Mouse (Mus musculus): ENCODE measurements around the gene Rcan2. TPM values are rescaled to one million over a fixed set of nuclear protein-coding genes. Genes with fewer than 3 reads are reported as not detected.

Gene Rcan2
- polyA plus RNA-seq, 1 experiment from 2014 or later = 37.6 TPM

- no peak overlapping the region for H3K4me2 ChIP-seq (replicated peaks; ENCODE audit: low read depth, low read length)
- 70% methylated on average over 7 of the region's 7 CpGs for whole genome bisulfite sequencing
- ATAC-seq (ENCODE audit: low FRiP score) (no peak), DNase-seq (ENCODE audit: low spot score) (no peak)
- H3K36me3 ChIP-seq (ENCODE audit: control insufficient read depth, insufficient read depth, low read length) = no peaks in the 10 kb centered on the region
- no peaks in the 10 kb centered on the region for H3K9me3 ChIP-seq (ENCODE audit: control insufficient read depth, low read length)
- H3K4me3 ChIP-seq (ENCODE audit: low read depth, low read length) = no peak overlapping the region
- no peaks in the 10 kb centered on the region for H3K4me1 ChIP-seq (replicated peaks; ENCODE audit: control insufficient read depth, insufficient read depth, low read length)
- no peak overlapping the region for H3K9ac ChIP-seq (ENCODE audit: low read depth, low read length)
- H3K27me3 ChIP-seq (ENCODE audit: control insufficient read depth, insufficient read depth, low read length) = no peaks in the 10 kb centered on the region
- no peak overlapping the region for H3K27ac ChIP-seq (ENCODE audit: low read depth, low read length)
These were observed 85.1 kb downstream of the Rcan2 start for GRCm38 (mm10) chr17:43886262-43886661.

DNA sequence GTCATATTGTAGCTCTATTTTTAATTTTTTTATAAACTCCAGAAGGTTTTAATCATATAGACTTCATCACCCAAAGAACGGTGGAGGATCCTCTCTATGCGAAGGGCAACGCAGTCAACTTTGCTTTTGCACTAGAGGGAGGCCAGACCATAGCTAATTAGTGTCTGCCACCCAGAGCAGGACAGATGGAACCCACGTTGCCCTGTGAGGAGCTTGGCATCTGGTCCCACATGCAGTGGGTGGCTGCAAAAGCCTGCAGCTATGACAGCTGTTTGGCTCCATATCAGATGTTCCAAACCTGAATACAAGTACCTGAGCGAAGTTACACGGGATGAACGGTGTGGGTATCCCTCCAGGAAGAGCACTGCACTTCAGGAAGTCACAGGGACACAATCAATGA lies 86.8 kb downstream of the Rcan2 start:
- H3K36me3 ChIP-seq (ENCODE audit: control insufficient read depth, insufficient read depth, low read length) = no peaks in the 10 kb centered on the region
- no peak overlapping the region for H3K9ac ChIP-seq (ENCODE audit: low read depth, low read length)
- 83% methylated on average over 7 of the region's 7 CpGs for WGBS
- ATAC-seq (ENCODE audit: low FRiP score) = no peak
- no peak overlapping the region for H3K27ac ChIP-seq (ENCODE audit: low read depth, low read length)
- H3K9me3 ChIP-seq (ENCODE audit: control insufficient read depth, low read length) = no peaks in the 10 kb centered on the region
- H3K4me1 ChIP-seq (replicated peaks; ENCODE audit: control insufficient read depth, insufficient read depth, low read length) = no peaks in the 10 kb centered on the region
- DNase-seq (ENCODE audit: low spot score) = no peak
- H3K4me3 ChIP-seq (ENCODE audit: low read depth, low read length) = no peak overlapping the region
- H3K4me2 ChIP-seq (replicated peaks; ENCODE audit: low read depth, low read length) = no peak overlapping the region
- H3K27me3 ChIP-seq (ENCODE audit: control insufficient read depth, insufficient read depth, low read length) = no peaks in the 10 kb centered on the region

DNA sequence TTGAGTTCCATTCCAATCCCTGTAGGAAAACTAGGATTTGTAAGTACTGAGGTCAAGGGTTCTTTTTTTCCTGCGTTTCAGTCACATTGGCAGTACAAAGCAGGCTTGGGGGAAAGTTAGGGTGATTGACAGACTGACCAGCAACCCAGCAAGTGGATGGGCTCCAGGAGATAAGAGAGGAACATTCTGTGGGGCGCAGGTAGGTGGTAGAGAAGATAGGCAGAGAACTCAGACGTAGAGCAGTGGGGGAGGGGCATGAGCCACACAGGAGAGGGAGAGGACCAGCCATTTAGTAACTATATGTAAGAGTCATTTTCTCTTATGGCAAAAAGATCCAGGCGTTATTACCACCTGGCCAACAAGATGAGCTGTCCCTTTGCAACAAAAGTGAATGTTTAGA lies 96.2 kb downstream of the Rcan2 start:
- H3K36me3 ChIP-seq (ENCODE audit: control insufficient read depth, insufficient read depth, low read length) = no peaks in the 10 kb centered on the region
- DNase-seq (ENCODE audit: low spot score) (no peak), ATAC-seq (ENCODE audit: low FRiP score) (no peak)
- H3K4me3 ChIP-seq (ENCODE audit: low read depth, low read length) = no peak overlapping the region
- no peak overlapping the region for H3K27ac ChIP-seq (ENCODE audit: low read depth, low read length)
- no peaks in the 10 kb centered on the region for H3K9me3 ChIP-seq (ENCODE audit: control insufficient read depth, low read length)
- no peak overlapping the region for H3K9ac ChIP-seq (ENCODE audit: low read depth, low read length)
- no peaks in the 10 kb centered on the region for H3K27me3 ChIP-seq (ENCODE audit: control insufficient read depth, insufficient read depth, low read length)
- no peaks in the 10 kb centered on the region for H3K4me1 ChIP-seq (replicated peaks; ENCODE audit: control insufficient read depth, insufficient read depth, low read length)
- 75% methylated on average over 4 of the region's 4 CpGs for WGBS
- H3K4me2 ChIP-seq (replicated peaks; ENCODE audit: low read depth, low read length) = no peak overlapping the region

DNA sequence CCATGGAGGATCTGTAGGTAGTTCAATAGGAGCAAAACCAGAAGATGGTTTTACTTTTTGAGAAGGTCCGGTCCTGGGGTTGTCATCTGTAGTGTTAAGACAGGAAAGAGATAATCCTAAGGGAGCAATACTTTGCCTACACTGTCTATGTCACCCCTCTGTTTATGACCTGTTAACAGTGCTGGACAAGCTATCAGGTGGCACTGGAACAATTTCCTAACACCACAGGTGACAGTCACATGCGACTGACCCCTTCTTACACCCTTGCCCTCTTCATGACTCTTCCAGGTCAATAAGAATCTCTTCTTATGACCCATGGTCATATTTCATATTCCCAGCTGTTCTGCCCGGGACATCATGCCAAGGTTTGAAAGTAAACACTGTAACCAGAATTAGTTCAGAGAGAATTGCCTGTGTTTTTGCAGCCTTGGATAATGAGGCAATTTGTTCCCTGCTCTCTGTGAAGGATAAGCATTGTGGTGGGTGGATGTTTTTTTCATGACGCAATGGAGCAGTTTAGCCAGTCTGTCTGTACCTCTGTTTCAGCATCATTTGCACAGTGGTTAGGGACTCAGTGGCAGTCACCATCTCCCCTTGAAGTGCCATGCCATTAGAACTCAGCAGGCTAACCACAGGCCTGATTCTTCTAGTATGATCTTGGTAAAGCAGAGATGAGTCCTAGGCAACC lies 98.4 kb downstream of the Rcan2 start:
- DNase-seq (ENCODE audit: low spot score) (no peak), ATAC-seq (ENCODE audit: low FRiP score) (no peak)
- Histone ChIP-seq H3K9ac (ENCODE audit: low read depth, low read length) (no peak overlapping the region), H3K36me3 (ENCODE audit: control insufficient read depth, insufficient read depth, low read length) (no peaks in the 10 kb centered on the region), H3K27ac (ENCODE audit: low read depth, low read length) (no peak overlapping the region), H3K27me3 (ENCODE audit: control insufficient read depth, insufficient read depth, low read length) (no peaks in the 10 kb centered on the region), H3K4me3 (ENCODE audit: low read depth, low read length) (no peak overlapping the region), H3K4me2 (replicated peaks; ENCODE audit: low read depth, low read length) (no peak overlapping the region), H3K4me1 (replicated peaks; ENCODE audit: control insufficient read depth, insufficient read depth, low read length) (no peaks in the 10 kb centered on the region), H3K9me3 (ENCODE audit: control insufficient read depth, low read length) (no peaks in the 10 kb centered on the region)
- 91% methylated on average over 4 of the region's 4 CpGs for WGBS

GRCm38 (mm10) chr17:43900133-43900532 lies 99.0 kb downstream of the Rcan2 start:
- H3K4me3 ChIP-seq (ENCODE audit: low read depth, low read length) = no peak overlapping the region
- WGBS = 88% methylated on average over 1 of the region's 1 CpGs
- ATAC-seq (ENCODE audit: low FRiP score) (no peak), DNase-seq (ENCODE audit: low spot score) (no peak)
- no peaks in the 10 kb centered on the region for H3K4me1 ChIP-seq (replicated peaks; ENCODE audit: control insufficient read depth, insufficient read depth, low read length)
- H3K9ac ChIP-seq (ENCODE audit: low read depth, low read length) = no peak overlapping the region
- no peaks in the 10 kb centered on the region for H3K9me3 ChIP-seq (ENCODE audit: control insufficient read depth, low read length)
- H3K36me3 ChIP-seq (ENCODE audit: control insufficient read depth, insufficient read depth, low read length) = no peaks in the 10 kb centered on the region
- no peak overlapping the region for H3K4me2 ChIP-seq (replicated peaks; ENCODE audit: low read depth, low read length)
- no peak overlapping the region for H3K27ac ChIP-seq (ENCODE audit: low read depth, low read length)
- no peaks in the 10 kb centered on the region for H3K27me3 ChIP-seq (ENCODE audit: control insufficient read depth, insufficient read depth, low read length)

DNA sequence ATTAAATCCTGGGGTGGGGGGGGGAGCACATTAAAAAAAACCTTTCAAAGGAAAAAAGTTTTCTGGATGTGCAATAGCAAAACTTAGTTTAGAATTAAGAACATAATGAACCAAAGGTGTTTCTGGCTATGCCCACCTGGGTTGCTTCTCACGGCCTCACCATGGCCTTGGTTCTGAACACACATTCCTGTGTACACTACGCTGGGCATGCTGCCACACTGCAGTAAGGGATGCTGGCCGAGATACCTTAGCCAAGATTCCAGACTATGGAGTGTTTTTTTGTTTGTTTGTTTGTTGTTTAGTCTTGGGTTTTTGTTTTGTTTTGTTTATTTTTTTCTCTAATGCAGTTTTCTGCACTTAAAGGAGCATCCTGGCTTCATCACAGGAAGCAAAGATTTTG lies 100.3 kb downstream of the Rcan2 start:
- ATAC-seq (ENCODE audit: low FRiP score) = no peak

DNA sequence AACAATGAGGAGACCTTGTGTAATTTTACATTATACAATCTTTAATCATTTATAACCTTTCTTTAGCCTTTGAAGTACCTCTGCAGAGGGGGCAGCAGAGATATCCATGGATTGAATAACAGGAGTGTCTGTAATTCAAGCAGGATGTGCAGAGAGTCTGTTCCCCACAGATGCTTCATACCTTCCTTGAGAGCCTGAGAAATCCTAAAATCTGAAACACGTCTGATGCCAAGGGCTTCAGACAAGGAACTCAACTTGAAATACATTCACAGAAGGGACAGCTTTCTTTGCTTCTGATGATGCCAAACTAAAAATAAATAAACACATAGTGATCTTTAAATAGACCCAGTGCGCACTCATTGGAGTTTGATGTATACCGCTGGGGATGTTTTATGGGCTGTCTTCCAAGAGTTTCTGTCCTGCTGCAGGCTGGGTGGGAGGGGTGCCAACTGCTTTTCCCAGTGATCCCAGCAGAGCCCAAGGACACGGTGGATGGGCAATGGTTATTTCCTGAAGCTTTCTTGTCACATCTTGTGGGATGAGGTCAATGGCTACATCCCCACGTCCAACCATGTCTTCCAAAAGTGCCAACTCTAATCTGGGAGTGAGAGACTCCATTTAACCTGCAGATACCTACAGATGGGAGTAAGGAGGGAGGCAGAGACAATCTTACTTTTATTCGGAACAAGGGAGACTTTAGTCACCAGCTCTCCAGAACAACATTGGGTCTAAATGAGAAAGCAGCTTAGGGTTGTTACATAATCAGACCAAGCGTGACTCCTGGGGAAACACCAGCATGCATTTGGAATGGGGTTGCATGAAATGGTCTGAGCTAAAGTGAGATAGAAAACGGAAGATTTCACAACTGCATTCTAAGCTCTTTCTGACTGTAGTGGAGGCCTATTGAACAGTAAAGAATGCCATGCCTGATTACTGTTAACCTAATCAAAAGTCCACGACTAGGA lies 102.9 kb downstream of the Rcan2 start:
- WGBS = 87% methylated on average over 9 of the region's 9 CpGs

More for the DNA sequence above, 100.3 kb downstream of the Rcan2 start:
- Histone ChIP-seq H3K4me3 (ENCODE audit: low read depth, low read length) (no peak overlapping the region), H3K27me3 (ENCODE audit: control insufficient read depth, insufficient read depth, low read length) (no peaks in the 10 kb centered on the region), H3K9me3 (ENCODE audit: control insufficient read depth, low read length) (no peaks in the 10 kb centered on the region), H3K27ac (ENCODE audit: low read depth, low read length) (no peak overlapping the region), H3K4me1 (replicated peaks; ENCODE audit: control insufficient read depth, insufficient read depth, low read length) (no peaks in the 10 kb centered on the region), H3K9ac (ENCODE audit: low read depth, low read length) (no peak overlapping the region), H3K36me3 (ENCODE audit: control insufficient read depth, insufficient read depth, low read length) (no peaks in the 10 kb centered on the region), H3K4me2 (replicated peaks; ENCODE audit: low read depth, low read length) (no peak overlapping the region)
- DNase-seq (ENCODE audit: low spot score) = no peak
- WGBS = 88% methylated on average over 3 of the region's 3 CpGs

GRCm38 (mm10) chr17:43904896-43905295 lies 103.7 kb downstream of the Rcan2 start:
- ATAC-seq (ENCODE audit: low FRiP score) (no peak), DNase-seq (ENCODE audit: low spot score) (no peak)
- WGBS = 92% methylated on average over 7 of the region's 7 CpGs
- H3K4me2 ChIP-seq (replicated peaks; ENCODE audit: low read depth, low read length) = no peak overlapping the region
- H3K36me3 ChIP-seq (ENCODE audit: control insufficient read depth, insufficient read depth, low read length) = no peaks in the 10 kb centered on the region
- no peak overlapping the region for H3K9ac ChIP-seq (ENCODE audit: low read depth, low read length)
- no peak overlapping the region for H3K4me3 ChIP-seq (ENCODE audit: low read depth, low read length)
- no peak overlapping the region for H3K27ac ChIP-seq (ENCODE audit: low read depth, low read length)
- H3K27me3 ChIP-seq (ENCODE audit: control insufficient read depth, insufficient read depth, low read length) = no peaks in the 10 kb centered on the region
- H3K9me3 ChIP-seq (ENCODE audit: control insufficient read depth, low read length) = no peaks in the 10 kb centered on the region
- H3K4me1 ChIP-seq (replicated peaks; ENCODE audit: control insufficient read depth, insufficient read depth, low read length) = no peaks in the 10 kb centered on the region

More for the DNA sequence above, 102.9 kb downstream of the Rcan2 start:
- H3K36me3 ChIP-seq (ENCODE audit: control insufficient read depth, insufficient read depth, low read length) = no peaks in the 10 kb centered on the region
- no peak overlapping the region for H3K4me3 ChIP-seq (ENCODE audit: low read depth, low read length)
- no peaks in the 10 kb centered on the region for H3K9me3 ChIP-seq (ENCODE audit: control insufficient read depth, low read length)
- H3K9ac ChIP-seq (ENCODE audit: low read depth, low read length) = no peak overlapping the region
- H3K4me2 ChIP-seq (replicated peaks; ENCODE audit: low read depth, low read length) = no peak overlapping the region
- DNase-seq (ENCODE audit: low spot score) = no peak
- no peaks in the 10 kb centered on the region for H3K27me3 ChIP-seq (ENCODE audit: control insufficient read depth, insufficient read depth, low read length)
- no peak for ATAC-seq (ENCODE audit: low FRiP score)
- H3K27ac ChIP-seq (ENCODE audit: low read depth, low read length) = no peak overlapping the region
- no peaks in the 10 kb centered on the region for H3K4me1 ChIP-seq (replicated peaks; ENCODE audit: control insufficient read depth, insufficient read depth, low read length)

DNA sequence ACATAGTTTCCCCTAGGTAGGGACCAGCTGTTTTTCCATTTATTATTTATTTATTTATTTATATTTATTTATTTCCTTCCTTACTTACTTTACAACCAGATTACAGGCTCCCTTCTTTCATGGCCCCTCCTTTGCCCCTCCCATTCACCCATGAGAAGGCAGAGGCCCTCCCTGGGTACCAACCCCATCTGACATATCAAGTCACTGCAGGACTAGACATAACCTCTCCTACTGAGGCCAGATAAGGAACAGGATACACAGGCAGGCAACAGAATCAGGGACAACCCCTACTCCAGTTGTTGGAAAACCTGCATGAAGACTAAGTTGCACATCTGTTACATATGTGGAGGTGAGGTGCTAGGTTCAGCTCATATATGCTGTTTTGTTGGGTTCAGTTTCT lies 105.6 kb downstream of the Rcan2 start:
- ATAC-seq (ENCODE audit: low FRiP score) (no peak), DNase-seq (ENCODE audit: low spot score) (no peak)

More for the DNA sequence above, 105.6 kb downstream of the Rcan2 start:
- Histone ChIP-seq H3K36me3 (ENCODE audit: control insufficient read depth, insufficient read depth, low read length) (no peaks in the 10 kb centered on the region), H3K27me3 (ENCODE audit: control insufficient read depth, insufficient read depth, low read length) (no peaks in the 10 kb centered on the region), H3K9ac (ENCODE audit: low read depth, low read length) (no peak overlapping the region), H3K27ac (ENCODE audit: low read depth, low read length) (no peak overlapping the region), H3K4me1 (replicated peaks; ENCODE audit: control insufficient read depth, insufficient read depth, low read length) (no peaks in the 10 kb centered on the region), H3K4me3 (ENCODE audit: low read depth, low read length) (no peak overlapping the region), H3K9me3 (ENCODE audit: control insufficient read depth, low read length) (no peaks in the 10 kb centered on the region), H3K4me2 (replicated peaks; ENCODE audit: low read depth, low read length) (no peak overlapping the region)
